Mouse (Mus musculus): ENCODE results near the gene Flt1.
"Not testable (repeated sequence)": the region's sequence is repeated elsewhere in the genome, so short reads cannot be mapped to it uniquely, and the experiment has no call there.

Gene Flt1

GRCm38 (mm10) chr5:147563511-147564139, 162.2 kb downstream of the Flt1 start:
- DNase-seq (ENCODE audit: extremely low read depth, insufficient read length, low spot score): no peak

DNA sequence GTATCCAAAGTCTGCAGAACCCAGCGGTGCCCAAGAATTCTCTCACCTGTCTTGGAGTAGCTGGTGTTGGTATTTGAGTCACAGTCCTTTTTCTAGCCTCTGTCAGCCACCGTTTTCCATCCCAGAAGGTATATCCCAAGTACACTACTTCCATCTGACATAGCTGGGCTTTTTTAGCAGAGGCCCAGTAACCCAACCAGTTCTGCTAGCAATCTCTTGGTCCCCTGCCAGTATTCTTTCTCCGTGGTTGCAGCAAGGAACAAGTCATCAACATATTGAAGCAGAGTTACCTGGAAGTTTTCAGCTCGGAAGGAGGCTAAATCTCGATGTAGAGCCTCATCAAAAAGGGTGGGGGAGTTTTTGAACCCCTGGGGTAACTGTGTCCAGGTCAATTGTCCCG, 168.2 kb downstream of the Flt1 start:
- DNase-seq (ENCODE audit: extremely low read depth, insufficient read length, low spot score): not testable (repeated sequence)

- DNase-seq (ENCODE audit: extremely low read depth, insufficient read length, low spot score): no peak
Observed at GRCm38 (mm10) chr5:147551879-147552627, 173.8 kb downstream of the Flt1 start.

DNA sequence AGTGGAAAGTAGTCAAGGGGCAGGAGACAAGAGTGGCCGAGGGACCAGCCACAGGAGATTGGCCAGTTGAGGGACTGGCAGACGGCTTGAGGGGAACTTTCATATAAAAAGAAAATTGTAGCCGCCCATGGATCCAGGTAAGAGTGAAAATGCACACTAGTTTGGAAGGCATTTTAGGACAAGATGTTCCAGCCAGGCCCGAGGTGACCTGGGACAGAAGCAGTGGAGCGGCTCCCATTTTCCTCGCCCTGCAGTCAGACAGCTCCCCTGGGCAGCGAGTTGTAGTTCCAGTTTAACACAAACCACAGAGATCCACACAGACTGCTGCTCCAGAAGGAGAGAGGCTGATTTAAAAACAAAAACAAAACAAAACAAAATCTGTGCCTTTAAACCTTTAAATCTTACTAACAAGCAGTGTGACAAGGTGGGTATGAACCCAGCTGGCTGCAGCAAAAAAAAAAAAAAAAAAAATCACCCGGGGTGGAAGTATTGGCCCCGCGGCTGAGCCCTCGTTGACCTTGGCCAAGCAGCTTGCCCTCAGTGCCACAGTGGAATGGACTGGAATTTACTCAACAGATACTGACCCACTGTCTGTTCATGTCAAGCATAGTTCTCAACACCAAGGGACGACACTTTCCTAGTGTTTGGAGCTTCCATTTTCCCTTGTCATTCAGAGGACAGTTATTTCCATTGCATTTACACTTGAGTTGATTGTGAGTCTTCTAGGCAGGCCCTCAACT, 176.6 kb downstream of the Flt1 start:
- DNase-seq (ENCODE audit: extremely low read depth, insufficient read length, low spot score): no peak

GRCm38 (mm10) chr5:147545731-147546241, 180.0 kb downstream of the Flt1 start:
- DNase-seq (ENCODE audit: extremely low read depth, insufficient read length, low spot score): no peak

- DNase-seq (ENCODE audit: extremely low read depth, insufficient read length, low spot score): no peak
Observed at GRCm38 (mm10) chr5:147542291-147542690, 183.5 kb downstream of the Flt1 start.

DNA sequence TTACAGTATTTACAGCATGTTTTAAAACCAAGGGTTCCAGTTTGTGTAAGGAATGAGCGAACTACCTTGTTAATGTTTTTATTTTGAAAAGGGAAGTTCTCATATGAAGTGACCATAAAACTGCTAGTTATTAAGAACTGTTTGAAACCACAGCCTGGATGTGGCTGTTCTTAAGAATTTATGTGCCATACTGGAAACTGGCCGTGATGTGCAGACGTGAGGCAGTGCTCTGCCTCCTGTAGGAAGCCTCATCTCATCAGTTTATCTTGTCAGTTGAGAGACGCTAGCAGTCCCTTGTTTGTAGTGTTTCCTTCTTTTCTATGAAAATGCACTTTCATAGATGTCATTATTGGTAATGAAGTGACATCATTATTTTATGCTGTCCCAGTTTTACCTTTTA, 186.0 kb downstream of the Flt1 start:
- DNase-seq (ENCODE audit: extremely low read depth, insufficient read length, low spot score): no peak

DNA sequence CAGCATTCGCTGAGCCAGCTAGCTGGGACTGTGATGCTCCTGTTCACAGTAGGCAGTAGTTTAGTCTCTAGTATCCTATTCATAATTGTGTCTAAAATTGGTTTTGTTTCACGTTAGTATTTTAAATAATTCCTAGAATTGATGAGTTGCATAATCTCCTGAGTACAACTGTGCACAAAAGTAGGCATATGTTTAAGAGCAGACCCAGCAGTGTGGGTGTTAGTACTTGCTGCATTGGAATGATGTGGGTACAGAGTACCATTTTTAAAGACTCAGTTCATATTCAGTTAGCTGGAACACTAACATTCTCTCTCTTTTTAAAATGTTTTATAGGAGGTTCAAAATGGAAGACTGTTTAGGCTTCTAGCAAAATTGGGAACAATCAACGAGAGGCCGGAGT, 186.4 kb downstream of the Flt1 start:
- no peak for DNase-seq (ENCODE audit: extremely low read depth, insufficient read length, low spot score)

DNA sequence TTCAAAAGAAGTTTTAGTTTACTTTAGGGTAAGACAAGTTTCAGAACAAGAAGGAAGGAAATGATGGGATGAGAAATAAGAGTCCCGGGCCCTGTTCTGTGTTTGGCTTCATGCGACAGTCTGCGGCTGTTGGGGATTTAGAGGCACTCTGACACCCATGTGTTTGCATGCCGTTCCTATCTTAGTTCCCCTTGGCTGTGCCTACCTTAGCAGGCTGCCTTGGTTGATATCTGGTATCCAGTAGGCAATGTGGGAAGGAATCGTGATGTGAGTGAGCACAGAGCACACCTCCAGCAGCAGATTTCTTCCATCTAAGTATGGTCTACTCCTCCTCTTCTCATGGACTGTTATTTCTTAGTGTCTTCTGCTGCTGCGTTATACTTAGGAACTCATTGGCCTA, 193.8 kb downstream of the Flt1 start:
- no peak for DNase-seq (ENCODE audit: extremely low read depth, insufficient read length, low spot score)

DNA sequence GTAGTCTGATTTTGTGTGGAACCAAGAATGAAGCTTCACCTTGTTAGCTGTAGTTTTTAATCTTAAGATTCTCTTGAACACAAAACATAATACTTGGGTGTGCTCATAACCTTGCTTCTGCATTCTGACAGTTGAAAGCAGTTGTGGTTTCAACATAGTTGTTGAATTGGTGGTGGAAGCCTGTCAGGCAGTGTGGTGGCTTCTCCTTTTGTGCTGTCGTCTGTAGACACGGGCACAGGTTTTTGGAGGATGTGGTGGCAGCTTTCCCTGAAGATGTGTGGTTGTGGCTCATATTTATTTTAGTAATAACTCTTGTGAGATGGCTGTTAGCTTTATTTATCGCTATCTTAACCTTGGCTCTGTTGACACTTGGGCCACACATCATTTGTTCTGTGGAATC, 198.0 kb downstream of the Flt1 start:
- no peak for DNase-seq (ENCODE audit: extremely low read depth, insufficient read length, low spot score)

DNA sequence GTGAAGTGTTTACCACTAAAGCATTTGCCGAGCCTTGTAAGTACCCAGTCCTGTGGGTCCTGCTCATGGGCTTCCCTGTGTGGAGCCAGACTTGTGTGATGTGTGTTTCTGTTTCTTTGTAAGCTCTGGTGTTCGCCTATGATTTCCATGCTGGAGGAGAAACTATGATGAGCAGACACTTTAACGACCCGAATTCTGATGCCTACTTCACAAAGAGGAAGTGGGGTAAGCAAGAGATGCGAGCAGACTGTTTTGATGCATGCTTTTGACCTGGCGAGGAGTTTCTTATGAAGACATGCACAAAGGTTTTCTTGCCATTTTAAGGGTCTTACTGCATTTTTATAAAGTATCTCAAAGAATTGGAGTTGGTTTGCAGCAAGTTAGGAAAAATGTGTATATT, 198.8 kb downstream of the Flt1 start:
- no peak for DNase-seq (ENCODE audit: extremely low read depth, insufficient read length, low spot score)
